Mouse (Mus musculus): ENCODE measurements around the gene Rnf217.

Gene Rnf217

GRCm38 (mm10) chr10:31467043-31467898 lies 141.7 kb downstream of the Rnf217 start:
- no peak for DNase-seq

GRCm38 (mm10) chr10:31465840-31466541 lies 143.0 kb downstream of the Rnf217 start:
- no peak for DNase-seq

GRCm38 (mm10) chr10:31465424-31465823 lies 143.6 kb downstream of the Rnf217 start:
- no peak for DNase-seq

- no peak for DNase-seq
Observed at GRCm38 (mm10) chr10:31463044-31463443, 145.9 kb downstream of the Rnf217 start.

- DNase-seq: no peak
Observed at GRCm38 (mm10) chr10:31456806-31457205, 152.2 kb downstream of the Rnf217 start.

GRCm38 (mm10) chr10:31447083-31447482 lies 161.9 kb downstream of the Rnf217 start:
- no peak for DNase-seq

- DNase-seq: peak; percentile 10 to 14
Observed at GRCm38 (mm10) chr10:31445291-31446124, 163.5 kb downstream of the Rnf217 start, which contains the start of gene Tpd52l1. TSS of gene Tpd52l1 (minus strand) at chr10:31445958.

- DNase-seq: no peak
Observed at GRCm38 (mm10) chr10:31444206-31444605, 164.8 kb downstream of the Rnf217 start.

Measured in thymus, adult 18-20 months (tissue).